Mouse (Mus musculus): ENCODE measurements at regions not wholly inside any gene's neighbourhood (a gene's known extent, or its start where the extent isn't known, plus 50 kb on each side); places are given as distances from the start of the nearest gene placed in this dataset.

GRCm38 (mm10) chr6:93093770-93094169 lies 150.5 kb upstream of the Adamts9 start:
- no peak for TF ChIP-seq CTCF (conservative IDR thresholded peaks at IDR 0.05; ENCODE audit: low read length)
- TF ChIP-seq NANOG (IDR thresholded peaks at IDR 0.05; ENCODE audit: borderline replicate concordance, low read length): no peak
- TF ChIP-seq POU5F1 (IDR thresholded peaks at IDR 0.05; ENCODE audit: borderline replicate concordance, low read length): no peak
